Mouse (Mus musculus) kidney, postnatal 4 days (tissue): ENCODE measurements at regions not wholly inside any gene's neighbourhood (a gene's known extent, or its start where the extent isn't known, plus 50 kb on each side); places are given as distances from the start of the nearest gene placed in this dataset.
"Not testable (repeated sequence)": the region's sequence is repeated elsewhere in the genome, so short reads cannot be mapped to it uniquely, and the experiment has no call there.

Experiments
- DNase-seq, 2 experiments: peaks; one replicate each; pipeline ENCODE4 v3.0.0; 2021; ENCODE audit warnings: mixed read lengths in 2 of 2

GRCm38 (mm10) chr5:97330074-97330473 is 62.1 kb downstream of the Naa11 start:
- DNase-seq, result peak; percentile 6 to 8

GRCm38 (mm10) chr5:97325831-97326230 is 66.3 kb downstream of the Naa11 start:
- DNase-seq, result no peak

GRCm38 (mm10) chr5:97323873-97324272 is 68.3 kb downstream of the Naa11 start:
- DNase-seq, result no peak

GRCm38 (mm10) chr5:97319816-97320487 is 72.2 kb downstream of the Naa11 start:
- no peak for DNase-seq

- no peak for DNase-seq
These were observed 85.3 kb downstream of the Naa11 start for GRCm38 (mm10) chr5:97306902-97307301.

GRCm38 (mm10) chr5:97304921-97305320 is 87.3 kb downstream of the Naa11 start:
- no peak for DNase-seq

GRCm38 (mm10) chr5:97301621-97302020 is 90.6 kb downstream of the Naa11 start:
- DNase-seq, result no peak

GRCm38 (mm10) chr5:97300861-97301260 is 91.3 kb downstream of the Naa11 start:
- no peak for DNase-seq

- no peak for DNase-seq
These were observed 91.9 kb downstream of the Naa11 start for GRCm38 (mm10) chr5:97300114-97300840.

GRCm38 (mm10) chr5:97299631-97300030 is 92.5 kb downstream of the Naa11 start:
- no peak for DNase-seq

- DNase-seq, result peak in 1 of 2 experiments; percentile 2
These were observed 96.0 kb downstream of the Naa11 start for GRCm38 (mm10) chr5:97296213-97296612.

GRCm38 (mm10) chr5:97290166-97290681 is 102.0 kb downstream of the Naa11 start:
- no peak for DNase-seq

- no peak for DNase-seq
These were observed 102.6 kb downstream of the Naa11 start for GRCm38 (mm10) chr5:97289401-97290165.

GRCm38 (mm10) chr5:97279455-97279854 is 112.7 kb downstream of the Naa11 start:
- DNase-seq, result no peak

- DNase-seq, result peak; percentile 11 to 12
These were observed 114.2 kb downstream of the Naa11 start for GRCm38 (mm10) chr5:97277795-97278572.

GRCm38 (mm10) chr5:97276724-97277123 is 115.5 kb downstream of the Naa11 start:
- DNase-seq, result no peak

- DNase-seq, result not testable (repeated sequence)
These were observed 127.5 kb downstream of the Naa11 start for GRCm38 (mm10) chr5:97264666-97265065.

GRCm38 (mm10) chr5:97257106-97257505 is 135.1 kb downstream of the Naa11 start:
- no peak for DNase-seq

GRCm38 (mm10) chr5:97256445-97257060 is 135.6 kb downstream of the Naa11 start:
- DNase-seq, result no peak

- DNase-seq, result no peak
These were observed 125.5 kb upstream of the Paqr3 start for GRCm38 (mm10) chr5:97236930-97237329.

GRCm38 (mm10) chr5:97226425-97226824 is 115.0 kb upstream of the Paqr3 start:
- no peak for DNase-seq

- no peak for DNase-seq
These were observed 112.0 kb upstream of the Paqr3 start for GRCm38 (mm10) chr5:97223238-97223857.
